Mouse (Mus musculus) small intestine, adult 2 months (tissue): ENCODE results near the gene Qrich1.
"Not testable (repeated sequence)": the region's sequence is repeated elsewhere in the genome, so short reads cannot be mapped to it uniquely, and the experiment has no call there.

Source experiments
- CTCF ChIP-seq: fragments of 200-500 bp; IDR thresholded peaks from 2 replicates; pipeline ENCODE4 v1.5.1; 2012; ENCODE audit warnings: low read depth, mild to moderate bottlenecking, control low read depth, inconsistent platforms, low read length, moderate library complexity, mixed read lengths; ENCODE audit not compliant: insufficient replicate concordance, insufficient read length; ENCODE audit errors: extremely low read depth
- POLR2A ChIP-seq: fragments of 200-500 bp; IDR thresholded peaks from 2 replicates; pipeline ENCODE4 v1.6.1; 2012; ENCODE audit warnings: low read depth, mild to moderate bottlenecking, control low read depth, inconsistent platforms, low read length, moderate library complexity

- not testable (repeated sequence) for TF ChIP-seq POLR2A, CTCF
Observed at GRCm38 (mm10) chr9:108607929-108608328, 91.3 kb downstream of the Qrich1 start.
